Mouse (Mus musculus): Measurements from ENCODE around the gene Antxr1.

Gene Antxr1

DNA sequence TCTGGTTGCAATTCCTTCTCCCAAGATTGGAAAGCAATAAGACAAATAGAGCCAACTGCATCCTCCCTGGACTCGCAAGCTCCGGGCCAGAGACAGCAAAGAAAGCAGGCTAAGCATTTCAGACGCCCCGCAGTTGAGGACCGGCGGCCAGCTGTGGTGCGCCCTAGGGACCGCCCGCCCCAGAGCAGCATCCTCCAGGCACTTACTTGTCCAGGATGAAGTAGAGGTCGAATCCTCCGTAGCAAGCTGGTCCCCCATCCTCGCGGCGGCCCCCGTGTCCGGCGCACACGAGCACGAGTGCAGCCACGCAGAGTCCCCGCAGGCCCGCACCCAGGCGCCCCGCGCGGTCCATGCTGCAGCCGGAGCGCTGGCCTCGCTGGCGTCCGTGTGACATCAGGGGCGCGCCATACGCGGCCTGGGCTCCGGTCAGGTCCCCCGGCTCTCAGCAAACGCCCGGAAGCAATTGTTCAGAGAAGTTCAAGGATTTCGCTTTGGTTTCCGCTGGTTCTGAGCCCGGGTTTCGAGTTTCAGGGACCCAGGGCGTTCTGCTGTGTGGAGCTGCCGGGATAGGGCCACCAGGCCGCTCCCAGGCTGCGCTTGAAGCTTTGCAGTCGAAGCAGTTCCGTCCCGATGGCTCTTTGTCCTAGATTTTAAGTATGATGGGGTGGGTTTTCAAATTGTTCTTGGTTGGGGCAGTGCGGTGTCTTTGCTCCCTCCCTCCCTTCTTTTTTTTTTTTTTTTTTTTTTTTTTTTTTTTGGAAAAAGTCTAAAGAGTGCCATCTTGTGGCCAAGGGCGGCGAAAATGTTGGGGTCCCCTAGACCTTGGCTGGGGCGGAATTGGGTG is at the start of gene Antxr1:
Antxr1 (minus strand) TSS at position 731 of the 844 bp plus-strand sequence.
- peak; percentile 79 for DNase-seq (ENCODE audit: low read depth, low spot score)

DNA sequence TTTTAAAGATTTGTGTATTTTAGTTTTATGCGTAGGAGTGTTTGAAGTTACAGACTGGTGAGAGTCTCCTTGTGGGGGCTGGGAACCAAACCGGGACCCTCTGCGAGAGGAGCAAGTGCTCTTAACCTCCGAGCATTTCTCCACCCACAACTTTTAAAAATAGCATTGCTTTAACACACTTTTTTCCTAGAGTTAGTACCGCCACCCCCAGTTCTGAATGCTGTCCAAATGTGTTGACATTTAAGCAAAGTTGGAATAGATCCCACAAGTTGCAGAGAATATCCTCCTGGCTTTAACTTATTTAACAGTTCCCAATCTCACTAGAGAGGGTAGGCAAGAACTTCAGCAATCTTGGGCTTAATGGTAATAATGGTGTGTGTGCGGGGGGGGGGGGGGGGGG is 49.1 kb upstream of the Antxr1 start:
- DNase-seq (ENCODE audit: low read depth, low spot score) = peak; percentile 19

DNA sequence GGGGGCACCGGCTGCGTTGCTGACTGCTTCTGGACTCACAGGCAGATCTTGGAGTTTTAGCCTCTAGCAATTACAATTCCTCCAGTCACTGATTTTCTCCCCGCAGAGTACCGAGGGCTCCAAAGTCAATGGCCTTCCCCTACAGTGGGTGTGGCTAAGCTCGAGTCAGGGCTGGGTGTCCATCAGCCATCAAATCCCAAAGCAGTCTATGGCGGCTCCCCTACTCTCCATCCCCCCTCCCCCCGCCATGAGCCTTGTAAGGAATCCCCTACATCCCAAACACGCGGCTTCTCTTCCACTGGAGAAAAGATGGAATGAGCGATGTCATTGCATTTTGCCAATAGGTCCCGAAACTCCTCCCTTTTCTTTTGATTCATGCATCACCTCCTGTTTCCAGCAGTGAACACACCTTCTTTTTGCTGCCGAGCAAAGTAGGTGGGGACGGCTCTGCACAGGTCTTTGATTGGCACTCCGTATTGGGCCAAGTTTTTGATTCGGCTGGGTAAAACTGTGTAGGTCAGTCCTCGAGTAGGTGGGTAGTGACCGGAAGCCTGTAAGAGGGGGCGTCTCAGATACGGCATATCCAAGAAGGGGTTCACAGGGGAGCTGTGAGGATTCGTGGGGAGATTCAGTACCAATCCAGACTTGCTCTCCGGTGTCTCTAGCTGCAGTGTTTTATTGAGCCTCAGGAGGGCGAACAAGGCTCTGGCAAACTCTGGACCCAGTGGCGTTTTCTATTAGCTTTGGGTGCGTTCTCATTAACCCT is 48.5 kb upstream of the Antxr1 start:
- peak; percentile 27 for DNase-seq (ENCODE audit: low read depth, low spot score)

DNA sequence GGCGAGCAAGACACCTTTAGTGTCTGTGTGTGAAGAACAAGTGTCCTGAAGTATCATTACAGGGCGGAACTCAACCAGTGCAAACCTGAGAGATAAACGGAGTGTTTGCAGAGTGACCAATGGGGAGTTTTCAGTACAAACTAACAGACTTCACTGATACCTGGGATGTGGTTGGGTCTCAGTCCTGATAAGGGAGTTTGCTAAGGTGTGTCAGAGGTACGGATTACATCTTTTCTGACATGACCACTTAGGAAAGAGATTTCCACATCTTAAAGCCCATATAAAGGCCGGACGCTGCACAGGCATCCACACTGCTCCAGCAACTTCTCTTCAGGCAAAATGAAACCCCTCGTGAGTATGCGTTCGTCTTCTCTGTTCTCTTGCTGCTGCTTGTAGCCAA is 37.4 kb upstream of the Antxr1 start, which contains the start of gene Gkn2:
Gkn2 (plus strand) TSS at position 301 of the 400 bp plus-strand sequence.
- DNase-seq (ENCODE audit: low read depth, low spot score) = no peak

DNA sequence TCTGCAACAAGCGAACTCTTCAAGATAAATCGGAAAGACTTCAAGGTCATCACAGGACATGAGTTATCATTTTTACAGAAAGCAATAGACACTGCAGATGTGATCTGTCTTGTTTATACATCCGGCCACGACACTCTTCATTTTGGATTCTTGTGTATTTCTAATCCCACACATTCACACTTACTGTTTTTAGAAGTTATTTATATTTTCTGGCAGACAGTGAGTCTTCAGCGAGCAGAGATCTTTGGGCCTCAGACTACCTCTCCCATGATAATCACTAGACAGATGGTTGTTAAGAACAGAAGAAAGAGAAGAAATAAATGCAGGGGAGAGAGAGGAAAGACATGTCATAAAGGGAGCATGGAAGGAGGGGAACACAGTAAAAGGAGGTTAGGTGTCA is 33.6 kb upstream of the Antxr1 start:
- DNase-seq (ENCODE audit: low read depth, low spot score) = no peak

DNA sequence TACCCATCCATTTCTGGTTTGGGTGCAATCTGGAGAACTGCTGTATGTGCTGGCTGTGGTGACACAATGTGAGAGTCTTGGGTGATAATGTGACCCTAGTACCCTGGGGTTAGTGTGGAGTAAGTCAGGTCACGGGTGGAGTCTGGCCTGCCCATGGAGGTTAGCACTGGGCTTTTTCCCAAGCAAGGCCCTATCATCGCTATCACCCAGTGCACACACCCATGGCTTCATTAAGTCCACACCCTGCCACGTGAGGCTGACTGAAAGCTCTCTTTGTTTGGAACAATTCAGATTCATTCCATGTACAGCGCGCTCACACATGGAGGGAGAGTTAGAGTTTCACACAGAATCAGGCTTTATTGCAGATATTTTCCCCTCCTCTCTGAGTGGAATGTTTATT is 18.8 kb upstream of the Antxr1 start:
- no peak for DNase-seq (ENCODE audit: low read depth, low spot score)

DNA sequence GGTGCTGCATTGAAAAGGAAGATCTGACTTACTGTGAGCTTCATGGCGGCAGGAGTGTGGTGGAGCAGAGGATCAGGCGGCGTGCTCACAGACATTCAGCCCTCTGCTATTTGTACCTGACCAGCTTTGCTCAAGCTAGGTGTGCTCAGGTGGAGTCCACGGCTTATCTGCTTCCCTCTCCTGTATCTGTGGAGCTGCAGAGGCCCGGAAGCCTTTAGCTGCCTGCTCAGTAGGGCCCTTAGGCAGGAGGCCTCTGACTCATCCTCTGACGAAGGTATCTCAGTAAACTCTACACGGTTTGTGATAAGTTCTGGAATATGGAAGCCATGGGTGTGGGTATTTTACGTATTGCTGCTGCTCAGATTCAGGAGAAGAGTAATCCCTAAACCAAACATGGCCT is 15.2 kb upstream of the Antxr1 start, which contains the start of gene Gkn1:
Gkn1 (minus strand) TSS at position 114 of the 400 bp plus-strand sequence.
- DNase-seq (ENCODE audit: low read depth, low spot score) = no peak

DNA sequence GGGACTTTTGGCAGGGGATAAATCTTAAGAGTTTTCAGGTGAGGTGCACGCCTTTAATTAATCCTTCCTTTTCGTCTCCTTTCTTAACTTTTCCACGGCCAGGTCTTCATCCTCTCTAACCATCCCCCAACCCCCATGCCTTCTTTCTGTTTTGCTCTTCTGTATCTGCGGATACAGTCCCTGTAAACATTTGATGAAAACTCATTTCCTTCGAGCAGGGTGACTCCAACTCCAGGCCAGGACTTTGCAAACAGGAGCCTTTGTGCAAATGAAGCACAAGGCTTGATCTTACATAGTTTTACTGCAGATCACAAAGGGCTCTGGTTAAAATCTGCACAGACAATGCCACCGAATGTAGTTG is 294 bp upstream of the Antxr1 start:
- DNase-seq (ENCODE audit: low read depth, low spot score) = no peak

DNA sequence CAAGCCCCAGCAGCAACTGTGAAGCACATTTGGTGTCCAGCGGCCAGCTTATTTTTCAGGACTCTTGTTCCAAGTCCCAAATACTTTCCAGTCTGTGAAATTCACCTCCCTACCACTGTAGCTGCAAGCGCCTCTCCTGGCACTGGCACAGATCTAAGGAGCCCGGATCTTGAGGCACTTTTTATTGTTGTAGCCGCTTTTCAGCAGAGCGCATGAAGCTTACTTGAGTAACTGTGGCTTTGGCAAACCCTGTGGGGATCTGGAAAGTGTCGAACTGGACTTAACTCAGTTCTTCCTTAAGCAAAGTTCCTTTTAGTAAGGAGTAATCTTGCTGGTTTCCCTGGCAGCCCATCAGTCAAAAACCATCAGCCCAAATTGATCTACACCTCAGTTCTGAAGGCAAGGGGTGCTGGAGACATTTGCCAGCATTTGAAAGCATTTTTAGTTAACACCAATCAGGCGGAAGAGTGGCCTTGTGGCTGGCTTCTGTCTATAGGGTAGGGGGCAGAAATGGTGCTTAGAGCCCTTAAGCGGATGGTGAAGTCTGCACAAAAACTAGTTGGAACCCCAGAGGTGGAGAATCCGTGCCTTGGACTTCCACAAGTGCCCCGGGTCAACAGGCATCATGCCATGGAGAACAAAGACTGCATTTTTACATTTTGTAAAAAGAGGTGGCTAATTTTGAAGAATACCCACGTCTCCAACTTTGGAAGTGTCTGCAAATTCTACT is 1.1 kb downstream of the Antxr1 start:
- peak; percentile 88 for DNase-seq (ENCODE audit: low read depth, low spot score)

DNA sequence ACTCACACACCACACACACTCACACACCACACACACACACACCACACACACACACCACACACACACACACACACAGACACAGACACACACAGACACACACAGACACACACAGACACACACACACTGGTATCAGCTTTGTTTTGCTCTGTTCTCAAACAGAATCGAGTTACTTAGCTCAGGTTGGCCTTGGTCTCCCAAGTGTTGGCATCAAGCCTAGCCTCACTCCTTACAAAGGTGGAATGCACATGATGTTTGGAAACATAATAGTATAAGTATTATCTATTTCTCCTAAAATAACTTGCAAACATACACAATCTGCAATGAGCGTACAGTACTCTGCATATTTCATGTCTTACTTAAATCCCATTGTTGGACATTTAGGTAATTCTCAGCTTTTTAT is 3.2 kb downstream of the Antxr1 start:
- DNase-seq (ENCODE audit: low read depth, low spot score) = peak; percentile 44

DNA sequence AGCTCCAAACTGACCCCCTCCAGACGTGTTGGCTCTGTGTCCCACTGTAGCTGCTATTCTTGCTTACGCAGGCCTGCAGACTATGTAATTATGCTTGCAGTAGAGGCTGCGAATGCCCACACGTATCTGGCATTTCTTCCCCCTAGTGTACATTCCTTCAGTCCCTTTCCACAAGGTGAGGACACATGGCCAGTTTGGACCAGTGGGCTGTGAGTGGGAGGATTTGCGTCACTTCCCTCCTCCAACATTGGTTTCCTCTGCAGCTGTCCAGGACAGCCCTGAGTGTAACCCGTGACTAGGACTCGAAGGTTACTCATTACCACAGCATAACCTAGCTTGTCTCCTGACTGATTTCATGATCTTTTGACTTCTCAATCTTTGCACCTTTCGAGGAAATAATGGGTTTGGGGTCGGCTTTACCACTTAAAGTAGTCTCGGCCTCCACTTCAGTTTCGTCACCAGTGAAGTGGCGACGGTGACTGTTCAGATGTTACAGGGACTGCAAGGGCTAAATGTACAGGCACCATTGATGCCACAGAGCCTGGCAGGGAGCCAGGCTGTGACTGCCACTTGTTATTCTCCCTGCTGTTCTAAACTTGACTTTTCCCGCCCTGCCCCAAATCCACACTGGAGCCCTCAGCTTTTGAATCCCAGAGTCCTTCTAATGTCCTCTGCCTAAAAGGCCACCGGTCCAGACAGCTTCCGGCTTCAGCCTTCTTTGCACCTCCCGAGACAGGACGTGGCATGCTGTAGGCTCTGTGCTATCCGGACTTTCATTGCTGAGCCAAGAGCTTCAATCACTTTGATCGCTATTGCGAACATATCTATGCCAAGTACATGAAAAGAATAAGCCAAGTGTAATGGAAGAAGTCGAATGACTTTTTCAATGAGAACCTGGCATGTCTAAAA is 7.1 kb downstream of the Antxr1 start:
- no peak for DNase-seq (ENCODE audit: low read depth, low spot score)

DNA sequence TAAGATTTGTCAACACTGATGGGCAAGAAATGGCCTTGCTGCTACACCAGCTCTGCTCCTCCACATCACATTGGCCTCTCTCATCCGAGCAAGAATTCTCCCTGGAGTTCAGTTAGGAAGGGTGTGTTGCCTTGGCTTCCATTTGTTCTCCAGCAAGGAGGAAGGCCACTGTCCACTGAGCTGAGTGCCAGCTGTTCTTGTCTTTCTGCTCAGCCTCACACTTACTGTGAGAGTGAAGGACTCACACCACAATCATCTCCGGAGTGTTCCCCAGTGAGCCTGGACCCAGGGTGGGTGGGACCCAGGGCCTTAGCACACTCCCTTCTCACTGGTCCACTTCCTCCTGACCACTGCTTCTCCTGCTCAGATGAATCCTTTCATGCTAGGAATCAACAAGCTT is 8.7 kb downstream of the Antxr1 start:
- DNase-seq (ENCODE audit: low read depth, low spot score) = no peak

DNA sequence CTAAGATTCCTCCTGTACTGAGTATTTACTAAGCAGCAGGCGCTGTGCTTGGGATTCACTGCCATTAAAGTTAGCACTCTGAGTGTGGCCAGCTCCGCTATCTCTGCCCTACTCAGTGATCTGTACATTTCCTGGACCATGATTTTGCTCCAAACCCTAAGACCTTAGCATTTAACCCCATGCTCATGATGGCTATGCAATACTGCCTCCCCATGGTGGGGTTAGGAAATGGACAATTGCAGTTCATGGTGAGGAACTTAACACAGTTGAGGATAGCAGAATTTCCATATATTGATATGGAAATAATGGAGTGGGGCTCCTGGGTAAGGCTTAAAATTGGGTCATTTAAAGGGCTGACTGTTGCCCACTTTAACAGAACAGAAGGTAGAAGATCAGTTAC is 12.2 kb downstream of the Antxr1 start:
- DNase-seq (ENCODE audit: low read depth, low spot score) = peak; percentile 71

DNA sequence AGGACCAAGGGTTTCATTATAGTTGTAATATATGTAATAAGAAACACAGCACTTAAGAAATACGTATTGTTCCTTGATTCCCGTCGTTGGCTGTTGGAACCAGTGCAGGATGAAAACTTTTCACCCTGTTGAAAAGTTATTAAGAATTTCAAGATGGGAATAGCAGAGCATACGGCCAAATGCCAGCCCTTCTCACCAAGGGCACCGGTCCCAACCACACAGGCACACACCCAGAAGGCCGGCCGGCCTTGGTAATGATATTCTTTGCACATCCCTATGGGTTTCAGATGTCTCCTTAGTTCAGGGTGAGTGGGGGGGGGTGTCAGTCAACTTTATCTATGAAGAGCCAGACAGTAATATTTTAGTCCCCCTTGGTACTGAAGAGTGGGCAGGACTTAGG is 17.0 kb downstream of the Antxr1 start:
- no peak for DNase-seq (ENCODE audit: low read depth, low spot score)

DNA sequence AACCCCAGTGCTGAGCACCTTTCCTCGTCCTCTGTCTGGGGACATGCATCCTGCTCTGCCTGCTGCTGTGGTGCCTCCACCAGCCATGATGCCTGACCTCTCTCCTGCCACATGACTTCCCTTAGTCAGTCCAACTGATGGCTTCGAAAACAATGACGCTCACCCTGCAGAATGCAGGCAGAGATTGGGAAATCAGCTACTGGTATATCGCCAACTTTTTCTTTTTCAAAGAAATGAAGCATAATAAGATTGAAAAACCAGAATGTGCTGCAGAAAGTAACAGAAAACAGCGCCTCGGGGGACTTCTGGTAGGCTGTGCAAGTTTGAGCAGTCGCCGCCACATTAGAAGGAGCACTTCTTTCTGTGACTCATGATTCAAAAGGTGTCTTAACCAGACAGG is 18.7 kb downstream of the Antxr1 start:
- DNase-seq (ENCODE audit: low read depth, low spot score) = peak; percentile 92

DNA sequence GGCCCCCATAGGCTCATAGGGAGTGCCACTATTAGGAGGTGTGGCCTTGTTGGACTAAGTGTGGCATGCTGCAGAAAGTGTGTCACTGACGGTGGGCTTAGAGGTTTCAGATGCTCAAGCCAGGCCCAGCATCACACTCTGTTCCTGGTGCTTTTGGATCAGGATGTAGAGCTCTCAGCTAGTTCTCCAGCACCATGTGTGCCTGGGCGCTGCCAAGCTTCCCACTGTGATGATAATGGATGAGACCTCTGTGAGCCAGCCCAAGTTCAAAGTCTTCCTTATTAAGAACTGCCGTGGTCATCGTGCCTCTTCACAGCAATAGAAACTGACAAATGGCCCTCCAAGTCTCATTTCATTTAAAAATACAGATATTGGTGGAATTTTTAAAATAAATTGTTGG is 22.9 kb downstream of the Antxr1 start:
- DNase-seq (ENCODE audit: low read depth, low spot score) = no peak

DNA sequence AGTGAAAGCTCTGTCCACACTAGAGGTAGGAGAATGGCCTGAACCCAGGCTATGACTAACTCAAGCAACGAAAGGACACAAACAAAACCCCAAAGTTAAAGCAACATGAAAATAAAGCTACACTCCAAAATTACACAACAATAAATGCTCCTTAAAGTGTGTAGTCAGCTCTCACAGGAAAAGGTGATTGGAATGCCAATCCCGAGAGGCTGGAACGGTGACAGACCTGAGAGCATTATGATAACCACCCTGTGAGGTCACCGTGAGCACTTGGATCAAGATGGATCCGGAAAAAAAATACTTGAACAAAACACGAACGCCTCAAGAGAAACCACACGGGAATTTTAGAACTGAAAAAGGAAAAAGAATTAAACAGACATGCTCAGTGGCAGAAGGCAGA is 31.1 kb downstream of the Antxr1 start:
- no peak for DNase-seq (ENCODE audit: low read depth, low spot score)

DNA sequence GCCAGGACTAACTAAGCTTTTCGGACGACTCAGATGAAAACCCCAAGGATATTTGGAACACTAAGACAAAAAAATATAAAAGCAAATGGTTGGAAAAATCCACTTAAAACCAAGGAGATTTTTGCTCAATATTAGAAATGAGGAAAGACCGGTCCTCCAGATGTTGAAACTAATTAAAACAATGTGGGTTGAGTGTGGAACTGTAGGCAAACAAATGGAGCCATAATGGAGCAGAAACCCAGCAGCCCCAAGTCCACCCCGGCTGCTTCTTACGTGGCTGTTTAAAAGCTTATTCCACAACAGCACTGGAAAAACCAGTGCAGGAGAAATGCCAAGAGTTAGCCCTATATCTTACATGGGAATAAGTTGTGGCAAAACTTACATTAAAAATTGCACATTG is 32.9 kb downstream of the Antxr1 start:
- DNase-seq (ENCODE audit: low read depth, low spot score) = peak; percentile 26

DNA sequence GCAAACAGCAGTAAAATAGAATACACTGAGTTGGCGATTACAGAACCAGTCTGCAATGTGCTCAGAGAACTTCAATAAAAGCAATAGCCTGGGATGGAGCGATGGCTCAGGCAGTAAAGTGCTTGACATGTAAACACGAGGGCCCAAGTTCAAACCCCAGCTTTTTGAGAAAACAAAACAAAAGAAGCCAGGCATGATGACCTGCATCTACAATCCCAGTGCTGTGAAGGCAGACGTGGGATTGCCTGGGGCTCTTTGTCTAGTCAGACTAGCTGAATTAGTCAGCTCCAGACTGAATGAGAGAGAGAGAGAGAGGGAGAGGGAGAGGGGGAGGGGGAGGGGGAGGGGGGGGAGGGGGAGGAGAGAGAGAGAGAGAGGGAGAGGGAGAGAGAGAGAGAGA is 33.6 kb downstream of the Antxr1 start:
- peak; percentile 81 for DNase-seq (ENCODE audit: low read depth, low spot score)

DNA sequence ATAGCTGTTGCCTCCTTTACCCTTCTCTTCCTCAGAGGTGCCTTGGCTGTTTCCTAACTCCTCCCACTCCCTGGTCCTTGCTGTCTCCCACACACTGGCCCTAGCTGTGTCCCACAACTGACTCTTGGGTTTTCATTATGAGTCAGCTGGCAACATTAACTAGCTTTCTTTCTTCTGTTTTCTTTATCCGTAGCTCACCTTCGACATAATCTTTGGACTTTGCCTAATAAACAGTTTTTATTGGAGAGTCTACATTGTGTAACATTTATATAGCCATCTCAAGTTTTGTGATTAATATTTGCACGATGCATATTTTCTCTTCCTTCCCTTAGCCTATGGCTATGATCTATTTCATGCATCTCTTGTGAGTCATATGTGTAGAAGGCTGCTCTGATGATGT is 40.7 kb downstream of the Antxr1 start:
- DNase-seq (ENCODE audit: low read depth, low spot score) = peak; percentile 57
